Mouse (Mus musculus) bone marrow macrophage, adult 2 months (primary cell): ENCODE data around the gene Rftn1. TPM values are rescaled to one million over a fixed set of nuclear protein-coding genes. Genes with fewer than 3 reads are reported as not detected.
"Not testable (repeated sequence)": the region's sequence is repeated elsewhere in the genome, so short reads cannot be mapped to it uniquely, and the experiment has no call there.

ENCODE experiments used
- H3K27ac ChIP-seq: 2 replicates; pipeline ENCODE4 v1.5.1; 2012; ENCODE audit warnings: low read depth, low read length; ENCODE audit not compliant: insufficient read depth
- H3K4me1 ChIP-seq: 2 replicates; pipeline ENCODE4 v1.6.1; 2012; ENCODE audit warnings: low read length; ENCODE audit not compliant: control insufficient read depth, insufficient read depth
- H3K4me3 ChIP-seq: 2 replicates; pipeline ENCODE4 v1.5.1; 2012; ENCODE audit warnings: mild to moderate bottlenecking, low read length, moderate library complexity; ENCODE audit not compliant: insufficient read depth
- CTCF ChIP-seq: IDR thresholded peaks from 2 replicates; pipeline ENCODE4 v1.5.1; 2012; ENCODE audit warnings: low read depth, mild to moderate bottlenecking, low read length, moderate library complexity
- POLR2A ChIP-seq: IDR thresholded peaks from 2 replicates; pipeline ENCODE4 v1.6.1; 2012; ENCODE audit warnings: mild to moderate bottlenecking, low read depth, low read length, borderline replicate concordance
- polyA plus RNA-seq: library from polyadenylated mRNA; stranded (reverse); fragments of >200 nt; gene quantifications from 2 replicates; pipeline ENCODE4 v1.2.4, GENCODE M21; 2012; ENCODE audit not compliant: missing spikeins, insufficient read depth, insufficient read length

Rftn1 gene
- polyA plus RNA-seq, 1 experiment = 76.5 TPM

- peaks cover 44% of the 10 kb centered on the region for H3K4me1 ChIP-seq
- no peak for TF ChIP-seq POLR2A
- TF ChIP-seq CTCF = no peak
- H3K27ac ChIP-seq = no peak overlapping the region
- H3K4me3 ChIP-seq = no peak overlapping the region
Observed at GRCm38 (mm10) chr17:50116980-50117379, 73.5 kb downstream of the Rftn1 start.

- not testable (repeated sequence) for H3K27ac ChIP-seq, H3K4me3 ChIP-seq
- peaks cover 42% of the 10 kb centered on the region for H3K4me1 ChIP-seq
Observed at GRCm38 (mm10) chr17:50116401-50116800, 74.1 kb downstream of the Rftn1 start.

GRCm38 (mm10) chr17:50115716-50116115 is 74.8 kb downstream of the Rftn1 start:
- peaks cover 39% of the 10 kb centered on the region for H3K4me1 ChIP-seq
- H3K4me3 ChIP-seq = not testable (repeated sequence)

GRCm38 (mm10) chr17:50114659-50115058 is 75.8 kb downstream of the Rftn1 start:
- H3K4me1 ChIP-seq = peaks cover 39% of the 10 kb centered on the region
- TF ChIP-seq POLR2A = no peak
- TF ChIP-seq CTCF = no peak
- H3K4me3 ChIP-seq = no peak overlapping the region
- H3K27ac ChIP-seq = no peak overlapping the region

More at GRCm38 (mm10) chr17:50115716-50116115, 74.8 kb downstream of the Rftn1 start:
- not testable (repeated sequence) for H3K27ac ChIP-seq

- Histone ChIP-seq H3K4me3 (no peak overlapping the region), H3K27ac (peak overlapping the region; percentile 63), H3K4me1 (peaks cover 25% of the 10 kb centered on the region)
- TF ChIP-seq CTCF (no peak), POLR2A (no peak)
Observed at GRCm38 (mm10) chr17:50110650-50111415, 79.6 kb downstream of the Rftn1 start.

- TF ChIP-seq CTCF (no peak), POLR2A (no peak)
- H3K27ac ChIP-seq = no peak overlapping the region
- peaks cover 14% of the 10 kb centered on the region for H3K4me1 ChIP-seq
- no peak overlapping the region for H3K4me3 ChIP-seq
Observed at GRCm38 (mm10) chr17:50106811-50107210, 83.7 kb downstream of the Rftn1 start.

- Histone ChIP-seq H3K27ac (no peak overlapping the region), H3K4me3 (no peak overlapping the region), H3K4me1 (no peaks in the 10 kb centered on the region; the same call in 1 of the 2 replicates)
- no peak for TF ChIP-seq CTCF
- TF ChIP-seq POLR2A = no peak
Observed at GRCm38 (mm10) chr17:50104131-50104530, 86.3 kb downstream of the Rftn1 start.

- no peak for TF ChIP-seq POLR2A
- TF ChIP-seq CTCF = no peak
- Histone ChIP-seq H3K4me1 (peaks cover 16% of the 10 kb centered on the region), H3K4me3 (no peak overlapping the region), H3K27ac (no peak overlapping the region)
Observed at GRCm38 (mm10) chr17:50101416-50101815, 89.1 kb downstream of the Rftn1 start.

- H3K27ac ChIP-seq = no peak overlapping the region
- H3K4me1 ChIP-seq = peaks cover 23% of the 10 kb centered on the region
- TF ChIP-seq POLR2A = no peak
- TF ChIP-seq CTCF = no peak
- H3K4me3 ChIP-seq = no peak overlapping the region
Observed at GRCm38 (mm10) chr17:50100070-50100469, 90.4 kb downstream of the Rftn1 start.

GRCm38 (mm10) chr17:50099378-50099777 is 91.1 kb downstream of the Rftn1 start:
- Histone ChIP-seq H3K27ac (no peak overlapping the region), H3K4me1 (peaks cover 26% of the 10 kb centered on the region)
- TF ChIP-seq CTCF (no peak), POLR2A (no peak)

More at GRCm38 (mm10) chr17:50099378-50099777, 91.1 kb downstream of the Rftn1 start:
- H3K4me3 ChIP-seq = no peak overlapping the region
